Mouse (Mus musculus) CH12.LX (cell line): ENCODE measurements around the gene Dscam.

ENCODE experiments used
- CHD1 ChIP-seq: IDR thresholded peaks from 2 replicates; pipeline ENCODE4 v1.6.1; 2012; ENCODE audit warnings: low read depth, low read length, improper control_type of control experiment, inconsistent platforms
- CTCF ChIP-seq, 2 experiments: IDR thresholded peaks in 1 of 2; conservative IDR thresholded peaks in 1 of 2; 2 replicates each; pipeline ENCODE4 v1.5.1; 2011 to 2012; ENCODE audit warnings: low read depth in 2 of 2, low read length in 2 of 2, improper control_type of control experiment in 1 of 2, inconsistent platforms in 1 of 2, mild to moderate bottlenecking in 1 of 2, moderate library complexity in 1 of 2
- E2F4 ChIP-seq: IDR thresholded peaks from 2 replicates; pipeline ENCODE4 v1.6.1; 2011; ENCODE audit warnings: low read depth, low read length, improper control_type of control experiment; ENCODE audit not compliant: insufficient replicate concordance
- EP300 ChIP-seq: IDR thresholded peaks from 2 replicates; pipeline ENCODE4 v1.6.1; 2011; ENCODE audit warnings: low read length, improper control_type of control experiment
- ETS1 ChIP-seq: conservative IDR thresholded peaks from 2 replicates; pipeline ENCODE4 v1.6.1; 2012; ENCODE audit warnings: low read depth, mild to moderate bottlenecking, inconsistent platforms, low read length, improper control_type of control experiment, moderate library complexity
- MAX ChIP-seq: IDR thresholded peaks from 2 replicates; pipeline ENCODE4 v1.6.1; 2011; ENCODE audit warnings: low read length, improper control_type of control experiment
- MAZ ChIP-seq: IDR thresholded peaks from 2 replicates; pipeline ENCODE4 v1.6.1; 2012; ENCODE audit warnings: low read depth, mild to moderate bottlenecking, inconsistent platforms, low read length, improper control_type of control experiment, moderate library complexity
- MEF2A ChIP-seq: IDR thresholded peaks from 2 replicates; pipeline ENCODE4 v1.6.1; 2014; ENCODE audit warnings: low read depth, mild to moderate bottlenecking, inconsistent platforms, low read length, improper control_type of control experiment, borderline replicate concordance
- NRF1 ChIP-seq: IDR thresholded peaks from 2 replicates; pipeline ENCODE4 v1.6.1; 2014; ENCODE audit warnings: low read depth, mild to moderate bottlenecking, inconsistent platforms, low read length, improper control_type of control experiment, moderate library complexity
- POLR2A ChIP-seq: IDR thresholded peaks from 2 replicates; pipeline ENCODE4 v1.6.1; 2011; ENCODE audit warnings: low read depth, mild to moderate bottlenecking, improper control_type of control experiment, low read length
- SMC3 ChIP-seq: IDR thresholded peaks from 2 replicates; pipeline ENCODE4 v1.6.1; 2011; ENCODE audit warnings: low read depth, low read length, improper control_type of control experiment
- UBTF ChIP-seq: IDR thresholded peaks from 2 replicates; pipeline ENCODE4 v1.6.1; 2012; ENCODE audit warnings: low read depth, mild to moderate bottlenecking, inconsistent platforms, low read length, improper control_type of control experiment, moderate library complexity
- ZKSCAN1 ChIP-seq: IDR thresholded peaks from 2 replicates; pipeline ENCODE4 v1.6.1; 2012; ENCODE audit warnings: low read depth, inconsistent platforms, low read length, improper control_type of control experiment, borderline replicate concordance
- ZNF384 ChIP-seq: IDR thresholded peaks from 2 replicates; pipeline ENCODE4 v1.6.1; 2012; ENCODE audit warnings: low read depth, low read length, improper control_type of control experiment, inconsistent platforms

GRCm38 (mm10) chr16:96740073-96741055, 430.2 kb downstream of the Dscam start:
- no peak for TF ChIP-seq MAZ
- TF ChIP-seq ETS1: no peak
- no peak for TF ChIP-seq SMC3
- TF ChIP-seq MEF2A: no peak
- TF ChIP-seq CTCF (conservative IDR thresholded peaks at IDR 0.05 in 1 of 2, IDR thresholded peaks at IDR 0.05 in 1 of 2; ENCODE audit: low read depth in 2 of 2, low read length in 2 of 2): no peak
- no peak for TF ChIP-seq POLR2A
- TF ChIP-seq E2F4: no peak
- TF ChIP-seq MAX: no peak
- no peak for TF ChIP-seq ZNF384
- no peak for TF ChIP-seq CHD1
- no peak for TF ChIP-seq UBTF
- TF ChIP-seq ZKSCAN1: no peak
- no peak for TF ChIP-seq EP300
- TF ChIP-seq NRF1: no peak
